Mouse (Mus musculus) embryo, embryonic 10.5 days (tissue): ENCODE measurements at regions not wholly inside any gene's neighbourhood (a gene's known extent, or its start where the extent isn't known, plus 50 kb on each side); places are given as distances from the start of the nearest gene placed in this dataset.

Experiments
- DNase-seq: peaks from one replicate; pipeline ENCODE4 v3.0.0-alpha.2; 2015; ENCODE audit warnings: low spot score

- no peak for DNase-seq
Observed at GRCm38 (mm10) chr9:79437636-79438035, 281.0 kb downstream of the Col12a1 start.

- DNase-seq, result peak; percentile 54
Observed at GRCm38 (mm10) chr9:79439233-79439960, 279.2 kb downstream of the Col12a1 start.

- DNase-seq, result no peak
Observed at GRCm38 (mm10) chr9:79455226-79455625, 263.4 kb downstream of the Col12a1 start.

GRCm38 (mm10) chr9:79479118-79479517, 239.5 kb downstream of the Col12a1 start:
- DNase-seq, result no peak

- no peak for DNase-seq
Observed at GRCm38 (mm10) chr9:79500253-79500652, 218.4 kb downstream of the Col12a1 start.

- DNase-seq, result no peak
Observed at GRCm38 (mm10) chr9:79502034-79502433, 216.6 kb downstream of the Col12a1 start.

- DNase-seq, result no peak
Observed at GRCm38 (mm10) chr9:79516384-79516783, 202.2 kb downstream of the Col12a1 start.

- no peak for DNase-seq
Observed at GRCm38 (mm10) chr9:79517461-79517860, 201.2 kb downstream of the Col12a1 start.

GRCm38 (mm10) chr9:79518640-79519039, 200.0 kb downstream of the Col12a1 start:
- DNase-seq, result no peak

GRCm38 (mm10) chr9:79520498-79520897, 198.1 kb downstream of the Col12a1 start:
- no peak for DNase-seq

- no peak for DNase-seq
Observed at GRCm38 (mm10) chr9:79523054-79523453, 195.6 kb downstream of the Col12a1 start.

- DNase-seq, result no peak
Observed at GRCm38 (mm10) chr9:79525000-79525399, 193.6 kb downstream of the Col12a1 start.

- peak; percentile 19 for DNase-seq
Observed at GRCm38 (mm10) chr9:79526390-79526789, 192.2 kb downstream of the Col12a1 start.

GRCm38 (mm10) chr9:79527331-79527730, 191.3 kb downstream of the Col12a1 start:
- no peak for DNase-seq
